Mouse (Mus musculus) spleen, embryonic (tissue): ENCODE data around the gene Tat.
"Not testable (repeated sequence)": the region's sequence is repeated elsewhere in the genome, so short reads cannot be mapped to it uniquely, and the experiment has no call there.

ENCODE experiments used
- CTCF ChIA-PET: fragments of 350-600 bp; sonication (Branson Sonifier 250); formaldehyde crosslinking; loops from one replicate; lab custom pipeline; 2022; lab: Charles Lee

Tat gene

DNA sequence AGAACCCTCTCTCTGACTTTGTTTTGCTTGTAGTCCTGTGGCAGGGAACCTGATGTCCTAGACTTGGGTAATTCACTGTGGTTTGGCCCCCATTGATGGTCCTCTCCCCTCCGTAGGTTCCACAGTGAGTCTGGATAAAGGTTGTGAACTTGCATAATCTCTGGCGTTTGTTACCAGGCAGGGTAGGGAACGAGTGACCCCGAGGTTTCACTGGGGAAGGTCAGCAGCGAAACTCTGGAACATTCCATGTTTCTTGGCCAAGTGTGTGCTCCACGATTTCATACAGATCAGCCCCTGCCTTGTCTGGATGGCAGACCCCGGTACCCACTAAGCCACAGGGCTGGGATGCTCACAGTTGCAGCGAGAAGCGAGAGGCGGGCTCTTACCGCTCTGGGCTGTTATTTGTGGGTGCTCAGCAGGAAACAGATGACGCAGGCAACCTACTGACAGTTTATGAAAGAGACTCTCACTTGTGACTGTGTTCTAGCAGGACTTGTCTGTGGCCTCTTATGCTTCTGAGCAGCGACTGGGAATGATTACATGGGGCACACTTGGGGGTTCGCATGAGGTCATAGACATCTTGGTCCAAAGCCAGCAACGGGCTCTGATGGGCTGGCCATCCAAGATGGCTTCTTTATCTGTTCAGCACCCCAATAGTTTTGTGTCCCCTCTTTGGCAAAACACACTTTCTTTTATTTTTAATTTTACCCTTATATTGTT is 7.7 kb upstream of the Tat start:
- CTCF ChIA-PET, result no interaction called here

DNA sequence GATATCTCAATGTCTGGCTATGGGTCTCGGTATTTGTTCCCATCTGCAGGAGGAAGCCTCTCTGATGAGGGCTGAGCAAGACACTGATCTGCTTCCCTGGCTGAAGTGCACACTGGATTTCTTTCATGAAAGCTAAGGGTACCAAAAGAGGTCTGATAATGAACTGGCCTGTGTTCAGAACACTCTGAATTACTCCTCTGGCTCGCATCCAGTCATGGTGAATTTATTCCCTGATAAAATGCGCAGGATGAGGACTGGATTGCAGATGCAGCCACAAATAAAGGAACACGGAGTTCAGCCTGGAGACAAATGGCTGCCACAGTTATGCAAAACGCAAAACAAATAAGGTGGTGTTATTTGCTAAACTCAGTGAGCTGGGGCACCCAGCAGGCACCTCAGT is 6.3 kb upstream of the Tat start:
- CTCF ChIA-PET, result no interaction called here

DNA sequence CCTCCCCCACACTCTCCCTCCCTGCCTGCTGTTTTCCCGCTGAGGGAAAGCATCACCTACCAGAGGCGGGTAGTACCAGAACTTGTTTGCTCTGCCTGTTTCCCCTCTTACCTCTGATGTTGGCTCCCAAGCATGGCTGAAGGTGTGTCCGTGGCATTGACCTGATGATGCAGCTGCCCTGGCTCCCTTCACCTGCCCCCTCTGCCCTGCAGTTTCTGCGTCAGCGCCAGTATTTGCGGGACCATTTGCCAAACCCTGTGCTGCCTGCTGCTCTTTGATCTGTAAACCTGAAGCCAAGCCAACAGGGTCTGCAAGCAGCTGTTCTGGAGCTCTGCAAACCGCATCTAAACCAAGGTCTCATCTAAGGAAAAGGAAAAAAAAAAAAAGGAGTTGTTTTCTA is 3.9 kb upstream of the Tat start:
- CTCF ChIA-PET, result no interaction called here

DNA sequence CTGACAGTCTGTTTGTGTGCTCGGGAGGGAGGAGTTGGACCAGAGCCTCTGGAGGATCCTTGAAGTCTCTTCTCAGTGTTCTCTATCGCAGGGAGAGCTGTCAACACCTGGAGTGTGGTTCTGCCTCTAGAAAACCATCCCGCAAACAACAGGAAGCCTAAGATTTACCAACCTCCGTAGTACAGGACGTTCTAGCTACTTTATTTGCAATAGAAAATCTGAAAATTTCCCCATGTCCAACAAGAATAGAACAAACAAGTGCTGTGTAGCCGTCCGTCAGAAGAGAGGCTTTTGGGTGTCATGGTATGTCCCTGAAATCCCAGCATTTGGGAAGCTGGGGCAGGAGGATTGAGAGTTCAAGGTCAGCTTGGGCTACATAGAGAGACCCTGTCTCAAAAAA is 2.5 kb upstream of the Tat start:
- CTCF ChIA-PET, result no interaction called here

DNA sequence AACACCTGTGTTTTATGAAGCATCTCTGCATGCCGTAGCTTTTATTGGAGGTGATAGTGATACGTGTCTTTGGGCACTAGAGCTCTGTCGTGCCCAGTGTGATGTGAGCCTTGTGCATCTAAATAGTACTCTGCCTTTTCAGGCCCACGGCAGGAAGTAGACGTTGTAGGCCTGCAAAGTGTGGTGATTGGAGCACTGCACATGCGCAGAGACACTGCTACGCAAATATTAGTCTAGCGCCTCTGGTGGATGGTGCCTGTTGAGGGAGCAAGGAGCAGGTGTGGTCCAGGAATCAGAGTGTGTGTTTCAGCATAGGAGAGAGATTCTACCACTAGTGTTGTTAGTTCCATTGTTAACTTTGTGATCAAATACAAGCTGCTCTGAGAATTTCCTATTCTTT is 1.1 kb upstream of the Tat start:
- CTCF ChIA-PET, result no interaction called here

DNA sequence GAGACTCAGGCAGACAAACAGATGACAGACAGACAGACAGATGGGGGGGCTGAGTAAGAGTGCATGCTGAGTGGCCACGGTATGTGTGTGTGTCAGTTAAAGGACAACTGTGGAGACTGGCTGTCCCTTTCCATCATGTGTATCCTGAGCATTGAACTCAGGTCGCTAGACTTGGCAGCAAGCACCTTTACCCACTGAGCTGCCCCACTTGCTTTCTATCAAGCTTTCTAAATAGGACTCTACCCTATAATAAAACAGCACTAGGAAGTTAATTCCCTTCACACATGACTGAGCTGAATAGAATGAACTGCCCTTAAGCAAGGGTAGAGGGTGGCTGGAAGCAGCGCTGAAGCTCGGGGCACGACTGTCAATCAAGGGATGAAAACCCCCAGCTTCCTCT is 1.9 kb downstream of the Tat start:
- CTCF ChIA-PET, result no interaction called here

DNA sequence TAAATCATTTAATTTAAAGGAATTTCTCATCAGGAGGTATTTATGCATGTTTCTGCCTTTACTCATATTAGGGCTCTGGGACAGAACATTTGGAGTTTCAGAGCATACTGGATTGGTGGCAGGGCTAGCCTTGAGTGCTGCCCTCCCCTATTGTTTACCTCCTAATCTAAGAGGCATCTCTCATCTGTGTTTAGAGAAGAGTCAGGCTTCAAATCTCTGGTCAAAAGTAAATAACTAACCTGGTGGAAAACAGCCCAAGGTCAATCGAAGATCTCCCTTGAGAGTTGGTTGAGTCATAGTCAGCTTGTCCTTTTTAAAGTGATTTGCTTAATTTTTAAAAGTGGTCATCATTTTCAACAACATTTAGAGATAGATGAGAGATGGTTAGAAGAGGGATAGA is 2.7 kb downstream of the Tat start:
- CTCF ChIA-PET, result no interaction called here

DNA sequence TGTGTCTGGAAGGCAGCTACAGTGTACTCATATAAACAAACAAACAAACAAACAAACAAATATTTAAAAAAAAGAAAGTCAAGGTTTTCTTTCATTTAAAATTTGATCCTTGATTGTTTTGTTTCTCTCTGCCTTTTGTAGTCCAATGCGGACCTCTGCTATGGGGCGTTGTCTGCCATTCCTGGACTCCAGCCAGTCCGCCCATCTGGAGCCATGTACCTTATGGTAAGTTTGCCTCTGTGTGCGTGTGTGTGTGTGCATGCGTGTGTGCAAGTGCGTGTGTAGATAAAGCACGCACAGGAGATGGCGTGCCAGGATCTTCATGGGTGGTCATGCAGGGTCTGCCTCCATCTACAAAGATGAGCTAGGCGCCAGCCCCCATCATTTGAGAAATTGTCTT is 7.1 kb downstream of the Tat start:
- CTCF ChIA-PET, result no interaction called here

DNA sequence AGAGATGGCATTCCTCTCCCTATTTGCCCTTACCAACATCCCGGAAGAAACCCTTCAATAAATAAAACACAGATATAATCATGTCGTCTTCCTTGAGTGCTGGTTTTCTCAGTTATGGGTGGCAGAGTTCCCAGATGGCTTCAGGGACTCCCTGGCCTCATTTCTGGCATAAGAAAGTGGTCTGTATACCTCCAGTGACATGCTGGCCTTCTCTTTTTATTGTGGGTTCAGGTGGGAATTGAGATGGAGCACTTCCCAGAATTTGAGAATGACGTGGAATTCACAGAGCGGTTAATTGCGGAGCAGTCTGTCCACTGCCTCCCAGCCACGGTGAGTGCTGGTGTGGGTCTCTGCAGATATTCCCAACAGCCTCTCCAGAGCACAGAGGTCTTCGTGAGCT is 7.8 kb downstream of the Tat start:
- CTCF ChIA-PET, result no interaction called here

DNA sequence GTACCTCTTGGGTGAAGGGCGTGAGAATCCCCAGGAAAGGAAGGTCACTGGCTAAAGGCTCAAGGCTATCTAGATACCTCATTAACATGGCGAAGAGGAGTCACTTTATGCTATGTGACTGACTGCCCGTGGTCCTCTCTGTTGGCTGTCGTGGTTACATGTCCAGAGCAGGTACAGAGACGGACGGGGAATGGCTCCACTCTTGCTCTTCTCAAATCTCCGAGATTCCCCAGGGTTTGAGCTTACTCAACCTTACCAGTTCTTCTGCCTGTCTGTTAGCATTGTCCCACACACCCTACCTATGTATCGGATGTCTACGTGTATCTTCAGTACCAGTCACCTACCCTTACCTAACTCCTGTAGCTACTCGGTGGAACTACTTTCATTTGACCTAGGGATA is 9.7 kb downstream of the Tat start:
- CTCF ChIA-PET, result no interaction called here

DNA sequence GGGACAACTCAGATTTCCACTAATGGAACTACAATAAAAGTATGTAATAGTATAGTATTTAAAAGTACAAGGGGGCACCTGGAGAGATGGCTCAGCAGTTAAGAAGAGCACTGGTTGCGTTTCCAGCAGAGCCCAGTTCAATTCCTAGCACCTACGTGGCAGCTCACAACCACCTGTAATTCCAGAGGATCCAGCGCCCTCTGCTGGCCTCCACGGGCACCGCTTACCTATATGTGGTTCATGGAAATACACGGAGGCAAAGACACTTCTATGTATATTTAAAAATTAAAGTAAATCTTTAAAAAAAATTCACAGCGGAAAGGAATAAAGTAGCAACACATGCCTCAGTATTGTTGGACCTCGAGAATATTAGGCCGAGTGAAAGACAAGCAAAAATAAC is 12.7 kb downstream of the Tat start:
- CTCF ChIA-PET, result no interaction called here

DNA sequence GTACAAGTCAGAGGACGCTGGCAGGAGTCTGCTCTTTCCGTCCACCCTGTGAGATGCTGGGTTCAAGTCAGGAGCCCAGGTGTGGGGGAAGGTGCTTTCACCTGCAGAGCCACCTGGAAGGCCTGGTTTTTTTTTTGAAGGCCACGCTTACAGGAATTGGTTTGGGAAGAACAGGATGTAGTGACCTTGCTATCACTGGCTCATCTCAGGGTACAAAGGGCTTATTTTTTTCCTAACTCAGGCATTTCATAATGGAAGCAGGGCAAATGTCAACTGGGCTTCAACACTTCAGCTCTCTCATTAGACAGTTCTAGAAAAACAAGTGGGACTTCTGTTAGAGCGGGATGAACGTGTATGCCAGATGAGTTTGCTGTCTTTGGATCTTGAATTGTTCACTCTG is 14.1 kb downstream of the Tat start:
- CTCF ChIA-PET, result no interaction called here

DNA sequence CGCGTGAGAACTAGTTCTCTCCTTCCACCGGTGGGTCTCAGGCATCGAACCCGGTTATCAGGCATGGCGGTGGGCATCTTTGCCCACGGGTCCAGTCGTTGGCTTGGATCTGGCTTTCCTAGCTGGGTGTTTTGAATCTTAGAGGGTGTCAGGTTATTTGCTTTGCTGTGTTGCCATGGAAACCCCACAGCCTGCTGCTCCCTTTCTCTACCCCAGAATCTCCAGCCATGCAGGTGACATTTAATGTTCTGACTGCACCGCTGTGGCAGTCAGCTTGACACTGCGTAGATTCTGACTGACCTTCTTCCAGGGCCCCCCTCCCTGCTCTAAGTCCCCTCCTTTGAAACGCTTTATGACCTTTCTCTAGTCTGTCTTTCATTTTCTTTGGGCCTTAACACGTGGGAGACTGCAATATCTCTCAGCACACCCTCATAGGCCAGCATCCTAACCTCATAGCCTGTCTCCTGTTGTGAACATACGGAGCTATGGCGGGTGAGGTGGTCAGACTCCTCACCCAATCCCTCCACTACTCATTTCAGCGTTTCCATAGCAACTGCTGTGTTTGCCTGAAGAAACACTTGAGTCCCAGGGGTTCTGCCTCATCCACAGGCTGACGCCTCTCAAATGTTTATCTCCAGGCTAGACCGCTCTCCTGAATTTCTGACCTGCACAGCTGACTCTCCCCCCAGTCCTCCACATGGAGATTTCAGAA is 16.2 kb downstream of the Tat start:
- CTCF ChIA-PET, result no interaction called here

DNA sequence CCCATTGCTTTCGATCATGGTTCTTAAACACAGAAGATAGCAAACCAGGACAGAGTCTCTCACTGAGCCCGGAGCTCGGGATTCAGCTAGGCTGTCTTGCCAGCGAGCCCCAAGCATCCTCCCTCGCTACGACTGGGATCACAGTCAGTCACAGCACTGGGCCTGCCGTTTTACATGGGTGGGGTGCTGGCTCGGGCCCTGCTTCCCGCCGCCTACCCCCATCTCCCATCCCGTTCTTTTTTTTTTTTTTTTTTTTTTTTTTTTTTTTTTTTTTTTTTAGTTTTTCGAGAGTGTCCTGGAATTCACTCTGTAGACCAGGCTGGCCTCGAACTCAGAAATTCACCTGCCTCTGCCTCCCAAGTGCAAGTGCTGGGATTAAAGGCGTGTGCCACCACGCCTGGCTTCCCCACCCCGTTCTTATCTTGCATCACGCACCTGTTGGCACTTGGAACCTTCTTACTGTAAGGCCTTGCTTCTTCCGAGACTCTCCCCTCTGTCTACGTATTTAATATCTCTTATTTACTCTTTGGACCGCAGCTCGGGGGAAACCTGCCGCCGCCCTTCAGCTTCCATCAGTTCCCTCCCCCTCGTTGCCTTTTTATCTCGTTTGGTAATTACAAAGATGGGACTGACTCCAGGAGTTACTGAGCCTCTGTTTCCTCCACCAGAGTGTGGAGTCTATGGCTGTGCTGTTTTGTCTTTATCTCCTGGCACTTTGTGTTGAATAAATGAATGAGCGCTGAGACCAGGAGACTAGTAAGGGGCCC is 18.2 kb downstream of the Tat start:
- CTCF ChIA-PET, result no interaction called here

DNA sequence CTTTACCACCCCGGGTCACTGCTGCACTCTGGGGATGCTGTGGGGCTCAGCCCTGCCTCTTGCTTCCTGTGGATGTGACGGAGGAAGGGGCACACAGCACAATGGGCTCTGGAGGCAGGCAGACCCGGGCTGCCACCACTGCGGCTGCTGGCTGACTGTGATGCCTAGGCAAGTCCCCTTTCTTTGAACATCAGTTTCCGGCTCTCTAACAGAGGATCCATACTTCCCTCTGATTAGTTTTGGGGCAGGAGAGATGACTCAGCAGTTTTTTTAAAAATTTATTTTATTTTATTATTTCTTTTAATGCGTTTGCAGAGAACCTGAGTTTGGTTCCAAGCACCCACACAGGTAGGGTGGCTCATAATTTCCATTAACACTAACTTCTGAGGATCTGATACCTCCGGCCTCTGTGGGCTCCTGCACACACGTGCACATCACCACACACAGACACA is 18.8 kb downstream of the Tat start:
- CTCF ChIA-PET, result no interaction called here

DNA sequence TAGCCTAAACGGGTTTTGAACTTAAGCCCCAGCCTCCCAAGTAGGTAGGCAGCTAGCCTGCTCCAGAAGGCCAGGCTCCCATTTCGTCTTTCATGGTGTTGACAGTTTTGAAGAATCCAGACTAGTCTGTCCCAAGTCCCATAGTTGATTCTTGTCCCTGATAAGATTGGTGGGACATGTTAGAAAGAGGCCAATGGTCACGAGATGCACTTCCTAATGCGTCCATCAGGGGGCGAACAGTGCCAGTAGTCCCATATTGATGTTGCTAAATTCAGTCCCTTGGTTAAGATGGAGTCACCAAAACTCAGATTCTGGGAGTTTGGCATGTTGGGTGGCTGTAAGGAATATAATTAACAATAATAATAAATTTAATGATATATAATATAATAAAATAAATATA is 20.6 kb downstream of the Tat start:
- CTCF ChIA-PET, result no interaction called here

DNA sequence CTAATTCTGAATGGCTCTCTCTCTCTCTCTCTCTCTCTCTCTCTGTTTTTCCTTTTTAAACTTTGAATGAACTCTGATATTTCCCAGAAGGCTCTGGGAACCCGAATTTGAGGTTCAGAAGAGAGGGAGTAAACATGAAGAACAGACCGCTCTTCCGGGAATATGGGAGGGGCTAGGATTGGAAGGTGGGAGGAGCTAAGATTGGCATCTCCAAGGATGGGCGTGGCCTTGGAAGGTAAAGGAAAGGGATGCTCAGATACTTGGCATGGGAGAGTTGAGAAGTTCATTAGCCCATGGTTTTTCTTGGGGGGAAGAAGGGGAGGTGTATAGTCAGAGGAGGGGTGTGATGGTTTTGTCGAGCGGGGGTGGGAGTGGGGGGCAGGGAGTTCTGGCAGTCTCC is 31.8 kb downstream of the Tat start:
- CTCF ChIA-PET, result no interaction called here

DNA sequence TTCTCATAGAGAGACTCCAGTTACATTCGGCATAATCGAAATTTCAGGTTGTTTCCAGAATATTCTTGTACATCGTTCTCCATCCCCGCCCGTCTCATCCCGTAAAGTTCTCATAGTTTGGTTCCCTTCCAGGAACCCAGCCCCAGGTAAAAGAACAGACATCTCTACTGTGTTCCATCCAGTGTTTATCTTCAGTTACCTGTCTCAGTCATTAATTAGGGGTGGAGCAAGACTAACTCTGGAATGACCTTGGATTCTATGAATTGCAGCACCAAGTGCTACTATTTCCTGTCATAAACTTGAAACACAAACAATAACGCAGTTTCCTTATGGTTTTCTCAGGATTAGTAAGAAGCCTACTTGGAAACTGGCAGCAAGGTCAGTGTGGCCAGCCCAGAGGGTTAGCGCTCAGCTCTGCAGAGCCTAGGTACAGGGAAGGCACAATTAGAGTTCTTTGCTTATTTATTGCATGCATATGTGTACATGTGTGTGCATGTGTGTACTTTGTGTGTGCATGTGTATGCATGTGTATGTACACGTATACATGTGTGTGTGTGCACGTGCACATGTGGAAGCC is 32.6 kb downstream of the Tat start:
- CTCF ChIA-PET, result no interaction called here

DNA sequence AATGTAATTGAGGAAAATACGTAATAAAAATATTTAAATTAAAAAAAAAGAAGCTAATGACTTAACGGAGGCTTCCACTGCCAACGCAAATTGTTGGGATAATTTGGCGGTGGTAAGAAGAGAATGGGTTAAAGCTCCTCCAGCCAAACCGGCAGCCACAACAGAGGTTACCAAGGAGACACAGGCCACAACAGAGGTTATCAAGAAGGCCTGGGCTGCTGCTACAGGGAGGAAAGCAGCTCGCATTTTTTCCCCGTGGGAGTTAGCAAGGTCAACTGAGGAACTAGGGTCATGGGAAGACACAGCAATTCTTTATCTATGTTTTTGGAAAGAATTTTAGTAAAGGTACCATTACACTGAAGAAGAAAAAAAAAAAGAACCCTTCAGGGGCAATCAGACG is 43.5 kb downstream of the Tat start:
- CTCF ChIA-PET, result not testable (repeated sequence)

DNA sequence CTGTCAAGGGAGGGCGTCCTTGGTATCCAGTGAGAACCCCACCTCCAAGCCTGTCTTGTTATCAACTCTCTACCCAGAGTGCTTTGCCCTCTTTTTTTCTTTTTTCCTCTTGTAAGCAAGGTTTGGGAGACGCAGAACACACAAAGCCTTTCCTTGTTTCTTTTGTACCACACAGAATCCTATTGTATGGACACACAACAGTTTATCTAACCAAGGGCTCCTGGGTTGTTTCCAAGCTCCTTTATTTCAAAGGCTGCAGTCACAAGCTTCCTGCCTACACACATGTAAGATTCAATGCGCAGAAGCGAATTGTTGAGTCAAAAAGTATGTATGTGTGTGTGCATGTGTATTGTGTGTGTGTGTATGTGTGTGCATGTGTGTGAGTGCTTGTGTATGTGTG is 44.1 kb downstream of the Tat start:
- CTCF ChIA-PET, result no interaction called here

DNA sequence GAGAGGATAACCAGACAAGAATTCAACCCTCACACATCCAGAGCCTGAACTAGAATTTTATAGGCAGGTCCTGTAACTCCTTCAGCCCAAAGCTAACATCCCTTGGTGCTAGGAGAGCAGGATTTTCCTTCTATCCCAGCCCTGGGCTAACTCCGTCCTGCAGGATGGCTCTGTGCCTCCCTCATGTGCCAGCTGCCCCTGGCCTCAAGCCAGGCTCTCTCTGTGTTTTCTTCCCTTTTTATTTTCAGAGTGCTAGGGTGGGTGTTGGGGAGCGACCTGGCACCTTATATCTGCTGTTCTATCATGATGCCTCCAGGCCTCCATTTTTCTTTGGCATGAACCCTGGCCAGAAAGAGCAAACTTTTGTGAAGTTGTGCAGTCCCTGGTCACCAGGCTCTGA is 45.9 kb downstream of the Tat start:
- CTCF ChIA-PET, result no interaction called here

DNA sequence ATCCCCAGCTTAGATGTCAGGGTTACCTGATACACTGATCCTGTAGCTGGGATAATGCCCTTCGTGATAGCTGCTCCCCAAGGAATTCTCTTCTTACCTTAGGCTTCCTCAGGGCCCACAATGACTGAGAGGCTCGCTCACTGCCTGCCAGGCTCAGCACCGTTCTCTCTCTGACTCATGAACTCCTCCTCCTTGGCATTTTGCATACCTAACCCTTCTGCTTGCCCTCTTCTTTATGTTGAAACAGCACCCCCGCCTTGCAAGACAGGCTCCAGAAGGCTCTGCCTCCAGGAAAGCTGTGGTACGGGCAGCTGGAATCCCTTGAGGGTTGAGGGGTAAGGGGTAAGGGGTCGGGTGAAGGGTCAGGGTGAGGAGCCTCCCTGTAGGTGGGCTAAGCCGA is 49.0 kb downstream of the Tat start:
- CTCF ChIA-PET, result no interaction called here

DNA sequence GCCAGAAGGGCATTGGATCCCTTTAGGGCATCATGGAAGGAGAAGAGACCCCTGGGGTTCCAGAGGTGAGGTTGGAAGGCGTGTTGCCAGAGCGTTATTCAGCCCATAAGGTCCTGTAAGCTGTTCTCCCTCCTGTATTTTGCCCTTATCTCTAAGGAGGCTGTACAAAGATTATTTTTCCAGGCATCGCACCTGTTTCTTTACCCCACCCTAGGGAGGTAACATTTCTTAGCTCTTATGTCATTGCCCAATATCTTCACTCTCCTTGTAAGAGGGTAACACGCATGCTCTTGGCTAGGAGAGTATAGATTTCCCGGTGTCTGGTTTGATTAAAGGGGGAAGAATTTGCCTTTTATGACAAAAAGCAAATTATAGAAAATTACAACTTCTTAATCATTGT is 49.4 kb downstream of the Tat start, which contains the start of gene Chst4:
Gene Chst4 (minus strand): TSS at position 82 of the 400 bp plus-strand sequence.
- CTCF ChIA-PET, result no interaction called here
